Mouse (Mus musculus) stomach, embryonic 14.5 days (tissue): Measurements from ENCODE around the gene Hoxb5. TPM values are rescaled to one million over a fixed set of nuclear protein-coding genes. Genes with fewer than 3 reads are reported as not detected.
A peak's percentile ranks its signal among the peaks of the same experiment; 100 is the strongest.

Experiments
- ATAC-seq: fragments of 200-750 bp; cut with Nextera tagmentation; 2 replicates; pipeline ENCODE4 v1.8.0; 2017; ENCODE audit warnings: low read depth, moderate TSS enrichment; ENCODE audit not compliant: insufficient number of reproducible peaks, insufficient read depth, low FRiP score
- H3K27ac ChIP-seq: fragments of 300-500 bp; sonication (generic); 2 replicates; pipeline ENCODE4 v1.5.1; 2014; ENCODE audit warnings: mild to moderate bottlenecking, low read length, moderate library complexity, mixed read lengths
- H3K27me3 ChIP-seq: fragments of 300-500 bp; sonication (generic); 2 replicates; pipeline ENCODE4 v1.6.1; 2014; ENCODE audit warnings: low read length, control low read depth, mixed read lengths; ENCODE audit not compliant: control insufficient read depth, insufficient read depth
- H3K36me3 ChIP-seq: fragments of 300-500 bp; sonication (generic); 2 replicates; pipeline ENCODE4 v1.6.1; 2014; ENCODE audit warnings: mild to moderate bottlenecking, control low read depth, low read length, moderate library complexity, mixed read lengths; ENCODE audit not compliant: control insufficient read depth, insufficient read depth
- H3K4me1 ChIP-seq: fragments of 300-500 bp; sonication (generic); 2 replicates; pipeline ENCODE4 v1.6.1; 2014; ENCODE audit warnings: low read length, control low read depth, mixed read lengths; ENCODE audit not compliant: control insufficient read depth, insufficient read depth
- H3K4me2 ChIP-seq: fragments of 300-500 bp; sonication (generic); replicated peaks from 2 replicates; pipeline ENCODE4 v1.6.1; 2014; ENCODE audit warnings: low read depth, low read length, control low read depth
- H3K4me3 ChIP-seq: fragments of 300-500 bp; sonication (generic); 2 replicates; pipeline ENCODE4 v1.5.1; 2014; ENCODE audit warnings: low read depth, low read length, control low read depth
- H3K9ac ChIP-seq: fragments of 300-500 bp; sonication (generic); replicated peaks from 2 replicates; pipeline ENCODE4 v1.6.1; 2014; ENCODE audit warnings: low read depth, mild to moderate bottlenecking, control low read depth, low read length, moderate library complexity, mixed read lengths
- H3K9me3 ChIP-seq: fragments of 300-500 bp; sonication (generic); 2 replicates; pipeline ENCODE4 v1.6.1; 2016; ENCODE audit warnings: low read depth, low read length, control low read depth; ENCODE audit not compliant: control insufficient read depth
- WGBS: fragments of 180-500 bp; shearing (Covaris S2); extraction: QIAGEN DNeasy Blood & Tissue Kit; methylation state at CpG from one replicate; pipeline ENCODE4 v1.1.7; 2014; 5-methylcytosine and 5-hydroxymethylcytosine counted together
- polyA plus RNA-seq: library from polyadenylated mRNA; unstranded; fragments of >200 nt; fragmentation: Nextera tagmentation; extraction: Ambion mirVana; gene quantifications from 2 replicates; pipeline ENCODE4 v1.2.1, GENCODE M21; 2014

Hoxb5 gene
- polyA plus RNA-seq, 1 experiment from 2014 or later, result 23.3 TPM

DNA sequence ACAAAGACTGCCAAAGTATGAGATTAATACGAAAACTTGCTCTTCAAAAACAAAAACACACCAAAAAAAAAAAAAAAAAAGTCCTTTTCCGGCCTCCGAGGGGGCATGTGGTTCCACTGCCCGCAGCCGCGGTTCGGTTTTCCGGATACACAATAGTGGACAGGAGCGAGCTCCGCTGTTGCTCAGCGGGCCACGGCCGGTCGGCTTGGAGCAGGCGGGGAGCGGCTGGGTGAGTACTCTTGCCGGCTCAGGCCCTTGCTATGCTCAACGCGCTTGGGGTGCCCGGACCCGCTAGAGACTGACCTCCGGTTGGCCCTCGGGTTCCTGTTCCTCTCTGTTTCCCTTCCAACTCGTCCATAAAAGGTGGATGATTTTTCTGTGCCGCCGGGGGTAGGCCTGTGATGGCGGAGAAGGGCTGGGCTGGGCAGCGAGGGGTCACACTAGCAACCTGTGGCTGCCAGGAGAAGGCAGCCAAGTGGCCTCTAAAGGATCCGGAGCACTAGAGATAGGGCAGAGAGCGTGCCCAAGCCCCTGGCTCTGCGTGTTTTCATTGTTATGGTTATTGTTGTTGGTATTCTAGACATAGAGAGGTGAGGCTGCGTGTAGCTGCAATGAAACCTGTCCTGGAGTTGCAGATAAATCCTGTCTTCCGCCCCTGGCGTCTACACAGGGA is 11.7 kb downstream of the Hoxb5 start:
- Histone ChIP-seq H3K27ac (peak overlapping the region; percentile 100), H3K9me3 (no peaks in the 10 kb centered on the region), H3K36me3 (no peaks in the 10 kb centered on the region), H3K4me3 (peak overlapping the region; percentile 70), H3K9ac (peak overlapping the region; percentile 63), H3K4me2 (peak overlapping the region; percentile 95), H3K27me3 (no peaks in the 10 kb centered on the region), H3K4me1 (peaks cover 25% of the 10 kb centered on the region)
- no peak for ATAC-seq
- WGBS, result 3% methylated on average over 34 of the region's 34 CpGs

DNA sequence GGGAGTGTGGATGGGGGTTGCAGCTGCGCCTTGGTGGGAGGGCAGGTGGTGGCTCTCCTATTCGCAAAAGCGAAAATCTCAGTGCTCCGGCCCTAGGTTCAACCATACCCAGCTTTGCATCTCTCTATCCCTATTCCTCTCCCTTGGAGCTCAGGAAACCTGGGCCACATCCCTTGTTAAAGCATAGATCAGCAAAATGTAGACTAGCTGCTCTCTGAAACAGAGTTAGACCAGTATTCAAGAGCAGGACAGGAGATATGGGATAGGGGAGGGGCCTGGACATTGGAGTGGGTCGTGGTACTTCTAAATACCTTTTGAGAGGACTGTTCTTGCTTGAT is 12.2 kb downstream of the Hoxb5 start:
- peak overlapping the region; percentile 100 for H3K27ac ChIP-seq
- peak overlapping the region; percentile 95 for H3K4me2 ChIP-seq
- no peaks in the 10 kb centered on the region; the same call in 1 of the 2 replicates for H3K36me3 ChIP-seq
- peak overlapping the region; percentile 63 for H3K9ac ChIP-seq
- no peak for ATAC-seq
- H3K9me3 ChIP-seq, result no peaks in the 10 kb centered on the region
- H3K4me3 ChIP-seq, result peak overlapping the region; percentile 70
- H3K4me1 ChIP-seq, result peaks cover 25% of the 10 kb centered on the region
- H3K27me3 ChIP-seq, result no peaks in the 10 kb centered on the region
- WGBS, result 22% methylated on average over 5 of the region's 5 CpGs

DNA sequence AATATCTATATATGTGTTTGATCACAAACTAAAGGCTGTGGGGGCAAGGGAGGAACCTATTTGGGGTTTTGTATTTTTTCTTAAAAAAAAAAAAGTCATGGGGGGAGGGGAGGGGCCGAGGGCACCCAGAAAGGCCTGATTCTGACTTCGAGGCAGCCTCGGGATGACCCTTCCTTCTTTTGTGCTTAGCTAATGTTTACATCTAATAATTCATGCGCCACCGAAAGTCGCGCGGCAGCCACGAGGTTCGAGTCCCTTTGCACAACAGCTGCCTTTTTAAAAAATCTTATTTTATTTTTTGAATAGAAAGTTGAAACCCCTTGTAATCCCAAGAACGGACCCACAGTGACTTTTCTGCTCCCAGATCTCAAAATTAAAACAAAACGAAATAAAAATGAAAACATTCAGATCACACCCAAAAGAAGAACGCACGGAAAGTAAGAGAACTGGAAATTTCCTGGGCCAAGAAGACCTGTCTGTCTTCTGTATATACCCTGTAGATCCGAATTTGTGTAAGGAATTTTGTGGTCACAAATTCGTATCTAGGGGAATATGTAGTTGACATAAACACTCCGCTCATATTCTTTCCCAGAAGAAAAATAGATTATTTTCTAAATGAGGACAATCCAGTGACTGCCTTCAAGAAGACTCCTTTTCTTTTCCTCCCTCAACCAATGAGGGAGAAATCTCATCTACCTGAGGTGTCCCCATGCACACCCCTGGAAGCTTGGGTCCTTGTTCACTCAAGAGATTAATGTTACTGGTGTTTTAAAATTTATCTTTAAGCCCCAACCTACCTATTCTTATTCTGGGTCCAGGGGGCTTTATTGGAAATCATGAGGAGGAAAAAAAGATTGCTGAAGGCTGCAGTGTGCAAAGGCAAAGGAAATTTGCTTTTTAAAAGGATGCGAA is 13.8 kb downstream of the Hoxb5 start:
- H3K4me1 ChIP-seq, result peaks cover 25% of the 10 kb centered on the region
- H3K27me3 ChIP-seq, result no peaks in the 10 kb centered on the region
- WGBS, result 15% methylated on average over 18 of the region's 18 CpGs
- ATAC-seq, result no peak
- peak overlapping the region; percentile 70 for H3K4me3 ChIP-seq
- H3K9me3 ChIP-seq, result no peaks in the 10 kb centered on the region
- H3K9ac ChIP-seq, result peak overlapping the region; percentile 62
- H3K4me2 ChIP-seq, result peak overlapping the region; percentile 95
- H3K27ac ChIP-seq, result peak overlapping the region; percentile 100
- H3K36me3 ChIP-seq, result peaks cover 3% of the 10 kb centered on the region; the same call in 1 of the 2 replicates

DNA sequence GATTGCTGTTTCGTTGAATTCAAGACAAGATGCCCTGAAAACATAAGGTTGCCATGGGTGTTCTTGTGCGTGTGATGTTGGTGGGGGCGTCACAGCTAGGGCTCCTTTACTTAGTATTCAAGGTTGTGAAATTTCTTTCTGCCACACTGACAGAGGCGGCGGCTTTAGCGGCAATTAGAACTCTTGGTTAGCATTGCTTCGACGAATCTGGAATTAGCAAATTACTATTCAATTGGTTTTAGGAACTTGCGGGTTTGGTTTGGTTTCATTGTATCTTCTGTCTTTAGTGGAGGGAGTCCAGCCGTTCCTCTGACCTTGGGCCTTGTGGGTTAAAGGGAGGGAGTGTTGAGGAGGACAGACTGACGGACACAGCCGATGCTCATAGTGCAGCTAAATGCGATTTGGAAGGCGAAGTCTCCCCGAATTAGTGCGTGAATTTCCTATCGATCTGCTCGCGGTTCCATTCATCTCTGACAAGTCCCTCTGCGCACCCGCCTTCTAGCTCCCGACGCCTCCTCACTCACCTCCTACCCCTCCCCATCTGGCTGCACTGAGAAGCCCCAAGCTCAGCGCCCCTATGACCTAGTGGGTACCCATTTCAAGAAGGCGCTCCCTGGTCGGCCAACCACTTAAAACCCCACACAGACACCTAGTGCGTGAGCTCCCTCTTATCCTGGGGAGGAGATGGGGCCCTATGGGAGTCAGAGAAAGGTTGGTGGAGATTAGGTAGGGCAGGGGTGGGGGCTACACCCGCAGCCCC is 14.7 kb downstream of the Hoxb5 start, which contains the start of gene Hoxb4:
Hoxb4 (plus strand) TSS at position 660 of the 760 bp plus-strand sequence.
- H3K9me3 ChIP-seq, result no peaks in the 10 kb centered on the region
- H3K4me1 ChIP-seq, result peaks cover 28% of the 10 kb centered on the region
- peak within 1 kb of the TSS; percentile 95 for H3K4me2 ChIP-seq
- peak; percentile 11; the same call in 1 of the 2 replicates for ATAC-seq
- WGBS, result 7% methylated on average over 28 of the region's 28 CpGs
- H3K27ac ChIP-seq, result peak within 1 kb of the TSS; percentile 100
- no peaks in the 10 kb centered on the region for H3K27me3 ChIP-seq
- peak within 1 kb of the TSS; percentile 70 for H3K4me3 ChIP-seq
- peaks cover 3% of the 10 kb centered on the region; the same call in 1 of the 2 replicates for H3K36me3 ChIP-seq
- peak within 1 kb of the TSS; percentile 96 for H3K9ac ChIP-seq

DNA sequence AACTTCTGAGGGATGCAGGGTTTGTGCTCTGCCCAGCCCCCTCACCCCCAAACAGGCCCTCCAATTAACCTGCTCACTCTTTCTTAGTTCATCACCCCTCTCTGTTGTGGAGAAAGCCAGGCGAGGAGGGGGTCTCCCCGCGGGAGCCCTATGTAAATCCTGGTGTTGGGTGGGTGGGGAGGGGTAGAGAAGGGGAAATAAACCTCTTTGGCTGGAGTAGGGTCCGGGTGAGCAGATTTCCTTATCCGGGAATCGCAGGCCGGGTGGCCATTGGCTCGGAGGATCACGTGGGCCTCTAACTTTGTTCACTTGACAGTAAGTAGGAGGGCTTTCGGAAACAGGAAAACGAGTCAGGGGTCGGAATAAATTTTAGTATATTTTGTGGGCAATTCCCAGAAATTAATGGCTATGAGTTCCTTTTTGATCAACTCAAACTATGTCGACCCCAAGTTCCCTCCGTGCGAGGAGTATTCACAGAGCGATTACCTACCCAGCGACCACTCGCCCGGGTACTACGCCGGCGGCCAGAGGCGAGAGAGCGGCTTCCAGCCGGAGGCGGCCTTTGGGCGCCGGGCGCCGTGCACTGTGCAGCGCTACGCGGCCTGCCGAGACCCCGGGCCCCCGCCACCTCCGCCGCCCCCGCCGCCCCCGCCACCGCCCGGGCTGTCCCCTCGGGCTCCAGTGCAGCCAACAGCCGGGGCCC is 15.4 kb downstream of the Hoxb5 start:
- Histone ChIP-seq H3K27ac (peak overlapping the region; percentile 100), H3K27me3 (no peaks in the 10 kb centered on the region), H3K36me3 (peaks cover 3% of the 10 kb centered on the region; the same call in 1 of the 2 replicates), H3K4me3 (peak overlapping the region; percentile 70), H3K4me2 (peak overlapping the region; percentile 95), H3K9me3 (no peaks in the 10 kb centered on the region), H3K4me1 (peaks cover 22% of the 10 kb centered on the region), H3K9ac (peak overlapping the region; percentile 96)
- under 1% methylated on average over 39 of the region's 45 CpGs for WGBS
- ATAC-seq, result peak; percentile 85

DNA sequence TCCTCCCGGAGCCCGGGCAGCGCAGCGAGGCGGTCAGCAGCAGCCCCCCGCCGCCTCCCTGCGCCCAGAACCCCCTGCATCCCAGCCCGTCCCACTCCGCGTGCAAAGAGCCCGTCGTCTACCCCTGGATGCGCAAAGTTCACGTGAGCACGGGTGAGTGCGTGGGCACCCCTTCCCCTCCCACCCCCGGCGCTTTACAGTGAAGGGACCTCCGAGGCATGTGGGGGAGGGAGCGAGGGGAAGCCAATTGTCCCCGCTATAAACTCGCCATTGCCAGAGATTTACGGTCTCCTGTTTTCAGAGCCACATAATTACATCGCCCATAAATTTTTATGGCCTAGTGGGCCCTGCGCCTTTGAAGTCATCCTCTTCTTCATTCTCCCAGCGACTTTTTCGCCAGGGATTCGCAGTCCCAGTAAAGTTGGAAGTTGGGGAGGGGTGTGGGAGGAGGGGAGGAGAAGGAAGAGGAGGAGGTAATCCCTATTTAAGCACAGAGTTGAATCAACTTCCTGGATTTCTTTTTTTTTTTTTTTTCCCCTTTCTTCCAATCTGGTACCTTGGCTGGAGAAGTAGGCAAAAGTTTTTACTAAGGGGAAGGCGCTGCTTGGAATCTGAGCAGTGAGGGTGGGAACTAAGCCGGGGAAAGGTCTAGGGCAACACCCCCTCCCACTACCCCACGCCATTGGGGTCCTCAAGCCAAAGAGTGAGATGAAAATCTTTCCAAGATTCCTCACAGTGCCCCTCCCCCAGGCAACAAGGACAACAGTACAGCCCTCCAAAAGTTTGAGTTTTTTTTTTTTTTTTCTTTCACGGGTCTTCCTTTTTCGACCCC is 16.2 kb downstream of the Hoxb5 start:
- H3K27ac ChIP-seq, result peak overlapping the region; percentile 100
- H3K36me3 ChIP-seq, result peaks cover 3% of the 10 kb centered on the region; the same call in 1 of the 2 replicates
- H3K4me1 ChIP-seq, result peaks cover 16% of the 10 kb centered on the region
- no peaks in the 10 kb centered on the region for H3K9me3 ChIP-seq
- no peaks in the 10 kb centered on the region for H3K27me3 ChIP-seq
- ATAC-seq, result no peak; the same call in 1 of the 2 replicates
- peak overlapping the region; percentile 95 for H3K4me2 ChIP-seq
- H3K9ac ChIP-seq, result peak overlapping the region; percentile 96
- H3K4me3 ChIP-seq, result peak overlapping the region; percentile 70
- under 1% methylated on average over 25 of the region's 34 CpGs for WGBS

DNA sequence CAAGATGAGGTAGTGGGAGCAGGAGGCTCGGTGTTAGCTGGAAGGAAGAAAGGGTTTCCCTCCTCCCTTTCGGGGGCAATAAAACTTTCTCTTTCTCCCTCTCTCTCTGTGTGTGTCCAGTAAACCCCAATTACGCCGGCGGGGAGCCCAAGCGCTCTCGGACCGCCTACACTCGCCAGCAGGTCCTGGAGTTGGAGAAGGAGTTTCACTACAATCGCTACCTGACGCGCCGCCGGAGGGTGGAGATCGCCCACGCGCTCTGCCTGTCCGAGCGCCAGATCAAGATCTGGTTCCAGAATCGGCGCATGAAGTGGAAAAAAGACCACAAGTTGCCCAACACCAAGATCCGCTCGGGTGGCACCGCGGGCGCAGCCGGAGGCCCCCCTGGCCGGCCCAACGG is 16.8 kb downstream of the Hoxb5 start:
- WGBS, result 1% methylated on average over 29 of the region's 29 CpGs
- H3K27me3 ChIP-seq, result no peaks in the 10 kb centered on the region
- peak overlapping the region; percentile 100 for H3K27ac ChIP-seq
- H3K36me3 ChIP-seq, result peaks cover 3% of the 10 kb centered on the region; the same call in 1 of the 2 replicates
- ATAC-seq, result no peak
- H3K9ac ChIP-seq, result peak overlapping the region; percentile 96
- peak overlapping the region; percentile 70 for H3K4me3 ChIP-seq
- H3K4me1 ChIP-seq, result peaks cover 15% of the 10 kb centered on the region
- H3K4me2 ChIP-seq, result peak overlapping the region; percentile 95
- no peaks in the 10 kb centered on the region for H3K9me3 ChIP-seq
